Mouse (Mus musculus) adrenal gland, adult 2 months (tissue): Measurements from ENCODE around the gene Zfp639. TPM values are rescaled to one million over a fixed set of nuclear protein-coding genes. Genes with fewer than 3 reads are reported as not detected.

Source experiments
- DNase-seq: peaks from one replicate; pipeline ENCODE4 v3.0.0; 2021
- polyA plus RNA-seq: library from polyadenylated mRNA; depleted of rRNA; stranded (reverse); fragments of >200 nt; gene quantifications from 2 replicates; pipeline ENCODE4 v1.2.3, GENCODE M21; 2012; rRNA removed
- total RNA-seq, 2 experiments: library from RNA; stranded (reverse); gene quantifications; 2 replicates each; pipeline ENCODE4 v1.2.3; 2021

Gene Zfp639
- total and polyA plus RNA-seq, 3 experiments = 19.7 to 31.9 (median 30.7) TPM

- DNase-seq = no peak
Observed at GRCm38 (mm10) chr3:32505841-32506240, 4.2 kb upstream of the Zfp639 start.

- DNase-seq = no peak
Observed at GRCm38 (mm10) chr3:32506366-32507225, 3.5 kb upstream of the Zfp639 start.

- DNase-seq = peak; percentile 73
Observed at GRCm38 (mm10) chr3:32508666-32509324, 1.3 kb upstream of the Zfp639 start.

- peak; percentile 98 for DNase-seq
Observed at GRCm38 (mm10) chr3:32510375-32511190, 524 bp downstream of the Zfp639 start.

- DNase-seq = peak; percentile 30
Observed at GRCm38 (mm10) chr3:32511191-32511550, 1.1 kb downstream of the Zfp639 start.

- DNase-seq = no peak
Observed at GRCm38 (mm10) chr3:32512686-32513284, 2.7 kb downstream of the Zfp639 start.

- no peak for DNase-seq
Observed at GRCm38 (mm10) chr3:32513528-32513927, 3.5 kb downstream of the Zfp639 start.

GRCm38 (mm10) chr3:32527181-32527580 lies 17.1 kb downstream of the Zfp639 start:
- DNase-seq = no peak

GRCm38 (mm10) chr3:32529303-32529898 lies 19.3 kb downstream of the Zfp639 start, which contains the start of gene Mfn1:
Mfn1 (plus strand) TSS chr3:32529465.
- peak; percentile 98 for DNase-seq

- DNase-seq = no peak
Observed at GRCm38 (mm10) chr3:32530041-32530440, 20.0 kb downstream of the Zfp639 start.

- DNase-seq = no peak
Observed at GRCm38 (mm10) chr3:32535692-32536091, 25.6 kb downstream of the Zfp639 start.

GRCm38 (mm10) chr3:32537556-32537955 lies 27.5 kb downstream of the Zfp639 start:
- DNase-seq = peak; percentile 84

- no peak for DNase-seq
Observed at GRCm38 (mm10) chr3:32538091-32538490, 28.0 kb downstream of the Zfp639 start.

- no peak for DNase-seq
Observed at GRCm38 (mm10) chr3:32553061-32553460, 43.0 kb downstream of the Zfp639 start.

- no peak for DNase-seq
Observed at GRCm38 (mm10) chr3:32563401-32563800, 53.3 kb downstream of the Zfp639 start.

Other genes with a start within 250 kb of the Zfp639 start
- 10 to 100 TPM; 17.7 to 18.2 TPM for gene Zmat3, start 144.2 kb upstream of the Zfp639 start, total RNA-seq
- 8.0 and 11.8 TPM in 2 replicates for gene Zmat3, start 144.2 kb upstream of the Zfp639 start, polyA plus RNA-seq
- 10 to 100 TPM; 42.1 to 49.6 TPM for gene Pik3ca, start 112.6 kb upstream of the Zfp639 start, total RNA-seq
- 1.3 and 1.5 TPM in 2 replicates for gene Pik3ca, start 112.6 kb upstream of the Zfp639 start, polyA plus RNA-seq
- 1 to 10 TPM in 1 of 2 experiments, under 1 TPM in 1; 0.17 to 1.2 TPM for gene Kcnmb3, start 18.0 kb upstream of the Zfp639 start, total RNA-seq
- gene Kcnmb3, start 18.0 kb upstream of the Zfp639 start, polyA plus RNA-seq = not detected in 2 replicates
- gene Mfn1, start 19.2 kb downstream of the Zfp639 start, total RNA-seq = 10 to 100 TPM; 76.0 to 80.1 TPM
- gene Mfn1, start 19.2 kb downstream of the Zfp639 start, polyA plus RNA-seq = 6.6 and 7.3 TPM in 2 replicates
- 10 to 100 TPM; 24.9 to 63.2 TPM for gene Gnb4, start 106.3 kb downstream of the Zfp639 start, total RNA-seq
- 11.8 and 13.0 TPM in 2 replicates for gene Gnb4, start 106.3 kb downstream of the Zfp639 start, polyA plus RNA-seq
- 10 to 100 TPM; 40.5 to 46.7 TPM for gene Actl6a, start 196.0 kb downstream of the Zfp639 start, total RNA-seq
- 10.5 and 12.6 TPM in 2 replicates for gene Actl6a, start 196.0 kb downstream of the Zfp639 start, polyA plus RNA-seq
- gene Ndufb5, start 226.7 kb downstream of the Zfp639 start, total RNA-seq = 100 to 1,000 TPM; 306 to 393 TPM
- gene Ndufb5, start 226.7 kb downstream of the Zfp639 start, polyA plus RNA-seq = 475 and 574 TPM in 2 replicates
- 10 to 100 TPM; 36.0 to 40.0 TPM for gene Mrpl47, start 227.3 kb downstream of the Zfp639 start, total RNA-seq
- 0.58 and 0.59 TPM in 2 replicates for gene Mrpl47, start 227.3 kb downstream of the Zfp639 start, polyA plus RNA-seq